ENCODE assay signal across 7 mouse cellular contexts in the genomic region with DNA sequence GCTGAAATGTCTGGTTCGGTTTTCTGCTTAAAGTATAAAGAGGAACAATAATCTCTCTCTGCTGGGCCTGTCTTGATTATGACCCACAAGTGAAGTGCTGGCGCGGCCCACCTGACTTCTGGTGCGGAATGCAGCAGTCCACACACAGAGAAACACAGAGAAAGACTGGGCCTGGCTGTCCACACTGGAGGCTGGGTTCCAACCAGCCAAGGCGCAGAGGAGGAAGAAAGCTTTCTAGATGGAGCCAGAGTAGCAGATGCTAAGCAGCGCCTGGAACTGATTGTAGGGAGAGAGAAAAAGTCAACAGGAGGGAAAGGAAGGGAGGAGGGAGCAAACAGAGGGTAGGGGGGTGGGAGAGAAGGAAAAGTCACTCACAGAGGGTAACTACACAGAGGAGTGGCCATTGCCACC.
A peak's percentile ranks its signal among the peaks of the same experiment; 100 is the strongest.
DNase-seq lines count a peak whose midpoint lies in the region; ATAC-seq lines count a peak whose summit lies in the region.

No protein-coding gene starts in this region.

- no peak overlapping the region for H3K4me3 ChIP-seq in lung, embryonic 16.5 days (ENCODE audit: low read length)
- H3K4me3 ChIP-seq in forebrain, embryonic 13.5 days = no peak overlapping the region
- H3K4me3 ChIP-seq in hindbrain, embryonic 12.5 days = no peak overlapping the region
- H3K4me3 ChIP-seq in midbrain, embryonic 13.5 days (replicated peaks) = no peak overlapping the region

- H3K9me3 ChIP-seq in lung, embryonic 16.5 days (ENCODE audit: control insufficient read depth, low read length) = no peaks in the 10 kb centered on the region
- H3K9me3 ChIP-seq in forebrain, embryonic 13.5 days (replicated peaks) = no peaks in the 10 kb centered on the region
- H3K9me3 ChIP-seq in hindbrain, embryonic 12.5 days (replicated peaks) = no peaks in the 10 kb centered on the region
- no peaks in the 10 kb centered on the region; the same call in 1 of the 2 replicates for H3K9me3 ChIP-seq in midbrain, embryonic 13.5 days

- H3K36me3 ChIP-seq in lung, embryonic 16.5 days (ENCODE audit: control insufficient read depth, insufficient read depth, low read length) = no peaks in the 10 kb centered on the region
- no peaks in the 10 kb centered on the region for H3K36me3 ChIP-seq in forebrain, embryonic 13.5 days (ENCODE audit: poor library complexity, severe bottlenecking)
- no peaks in the 10 kb centered on the region for H3K36me3 ChIP-seq in hindbrain, embryonic 12.5 days
- no peaks in the 10 kb centered on the region for H3K36me3 ChIP-seq in midbrain, embryonic 13.5 days

- H3K4me2 ChIP-seq in lung, embryonic 16.5 days (ENCODE audit: low read depth, low read length) = 0 out of 2 replicates have a peak overlapping the region, but pooled peaks have one; percentile 35
- no peak overlapping the region for H3K4me2 ChIP-seq in forebrain, embryonic 13.5 days
- no peak overlapping the region for H3K4me2 ChIP-seq in hindbrain, embryonic 12.5 days (replicated peaks)
- 0 out of 2 replicates have a peak overlapping the region, but pooled peaks have one; percentile 13 for H3K4me2 ChIP-seq in midbrain, embryonic 13.5 days (replicated peaks)

- 42% methylated on average over 6 of the region's 6 CpGs for whole genome bisulfite sequencing in lung, embryonic 16.5 days
- WGBS in forebrain, embryonic 13.5 days = 62% methylated on average over 6 of the region's 6 CpGs
- 55% methylated on average over 6 of the region's 6 CpGs for WGBS in hindbrain, embryonic 12.5 days
- WGBS in midbrain, embryonic 13.5 days = 68% methylated on average over 6 of the region's 6 CpGs

- peak; percentile 29 for ATAC-seq in lung, embryonic 16.5 days (ENCODE audit: low read depth)
- ATAC-seq in forebrain, embryonic 13.5 days = 0 out of 2 replicates have a peak, but pooled peaks have one; percentile 25
- no peak for ATAC-seq in hindbrain, embryonic 12.5 days (ENCODE audit: low FRiP score)
- ATAC-seq in midbrain, embryonic 13.5 days = no peak
- no peak for ATAC-seq in erythroblast, adult 5-6 weeks (replicated peaks; ENCODE audit: low FRiP score, poor library complexity, severe bottlenecking)

- DNase-seq in lung, postnatal 14 days = no peak
- DNase-seq in adrenal gland, adult 18-20 months (ENCODE audit: low spot score in 2 of 2) = no peak

- H3K27ac ChIP-seq in lung, embryonic 16.5 days (ENCODE audit: low read length) = peak overlapping the region; percentile 78
- no peak overlapping the region for H3K27ac ChIP-seq in forebrain, embryonic 13.5 days
- H3K27ac ChIP-seq in hindbrain, embryonic 12.5 days = 0 out of 2 replicates have a peak overlapping the region, but pooled peaks have one; percentile 13
- peak overlapping the region; percentile 16; the same call in 1 of the 2 replicates for H3K27ac ChIP-seq in midbrain, embryonic 13.5 days

- H3K9ac ChIP-seq in lung, embryonic 16.5 days (ENCODE audit: low read length) = peak overlapping the region; percentile 40; the same call in 1 of the 2 replicates
- no peak overlapping the region for H3K9ac ChIP-seq in forebrain, embryonic 13.5 days
- H3K9ac ChIP-seq in hindbrain, embryonic 12.5 days = no peak overlapping the region
- H3K9ac ChIP-seq in midbrain, embryonic 13.5 days (replicated peaks) = no peak overlapping the region

- H3K4me1 ChIP-seq in lung, embryonic 16.5 days (replicated peaks; ENCODE audit: control insufficient read depth, insufficient read depth, low read length) = peaks cover 34% of the 10 kb centered on the region
- peaks cover 39% of the 10 kb centered on the region for H3K4me1 ChIP-seq in forebrain, embryonic 13.5 days
- H3K4me1 ChIP-seq in hindbrain, embryonic 12.5 days = peaks cover 23% of the 10 kb centered on the region
- H3K4me1 ChIP-seq in midbrain, embryonic 13.5 days (replicated peaks) = peaks cover 31% of the 10 kb centered on the region

- no peaks in the 10 kb centered on the region for H3K27me3 ChIP-seq in lung, embryonic 16.5 days (ENCODE audit: control insufficient read depth, insufficient read depth, low read depth, low read length)
- H3K27me3 ChIP-seq in forebrain, embryonic 13.5 days = no peaks in the 10 kb centered on the region
- peaks cover 18% of the 10 kb centered on the region; the same call in 1 of the 2 replicates for H3K27me3 ChIP-seq in hindbrain, embryonic 12.5 days
- H3K27me3 ChIP-seq in midbrain, embryonic 13.5 days = peaks cover 7% of the 10 kb centered on the region

Comparison
In these comparisons a context has a peak if more than half of its experiments do, and no peak if none do; other contexts are left out.
1. ATAC-seq: peak in lung, embryonic 16.5 days (single experiment) and forebrain, embryonic 13.5 days (single experiment); none in hindbrain, embryonic 12.5 days (single experiment), midbrain, embryonic 13.5 days (single experiment) and erythroblast, adult 5-6 weeks (single experiment).
2. H3K4me2 ChIP-seq: peak in lung, embryonic 16.5 days (single experiment) and midbrain, embryonic 13.5 days (single experiment); none in forebrain, embryonic 13.5 days (single experiment) and hindbrain, embryonic 12.5 days (single experiment).